Mouse (Mus musculus) bone marrow, adult 2 months (tissue): ENCODE results near the gene Rpl23.

Experiments
- CTCF ChIP-seq: fragments of 200-500 bp; IDR thresholded peaks from 2 replicates; pipeline ENCODE4 v1.5.1; 2011; ENCODE audit warnings: low read length, control low read depth; ENCODE audit not compliant: control insufficient read depth, insufficient read depth
- POLR2A ChIP-seq: fragments of 200-500 bp; IDR thresholded peaks from 2 replicates; pipeline ENCODE4 v1.6.1; 2011; ENCODE audit warnings: low read depth, mild to moderate bottlenecking, control low read depth, low read length, borderline replicate concordance; ENCODE audit not compliant: control insufficient read depth

- no peak for TF ChIP-seq CTCF
- TF ChIP-seq POLR2A: no peak
Observed at GRCm38 (mm10) chr11:97821401-97822064, 39.3 kb upstream of the Rpl23 start.
